Mouse (Mus musculus) heart, adult 2 months (tissue): ENCODE measurements around the gene Otx1.

ENCODE experiments used
- EP300 ChIP-seq: fragments of 200-500 bp; IDR thresholded peaks from 2 replicates; pipeline ENCODE4 v1.6.1; 2011; ENCODE audit warnings: low read depth, low read length, control low read depth; ENCODE audit not compliant: insufficient read depth
- POLR2A ChIP-seq: fragments of 200-500 bp; IDR thresholded peaks from 2 replicates; pipeline ENCODE4 v1.6.1; 2011; ENCODE audit warnings: mild to moderate bottlenecking, low read depth, low read length, control low read depth; ENCODE audit not compliant: insufficient read depth

DNA sequence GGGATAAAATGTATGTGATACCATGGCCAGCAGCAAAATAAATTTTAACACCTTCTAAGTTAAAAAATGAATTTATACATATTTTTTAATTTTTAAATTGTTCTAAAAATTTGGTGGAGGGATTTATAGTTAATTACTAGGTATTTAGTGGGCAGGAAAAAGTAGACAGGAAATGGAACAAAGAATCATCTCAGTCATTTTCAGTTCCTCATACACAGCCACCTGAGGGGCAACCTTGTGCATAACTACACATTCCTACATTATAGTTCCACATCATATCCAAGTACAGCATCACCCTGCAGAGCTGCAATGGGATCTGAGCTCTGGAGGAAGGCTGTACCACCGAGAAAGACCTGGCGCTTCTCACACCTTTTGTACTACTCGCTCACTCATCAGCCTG lies 33.8 kb downstream of the Otx1 start:
- TF ChIP-seq POLR2A (no peak), EP300 (no peak)
